Mouse (Mus musculus) kidney, postnatal 10 days (tissue): ENCODE measurements at regions not wholly inside any gene's neighbourhood (a gene's known extent, or its start where the extent isn't known, plus 50 kb on each side); places are given as distances from the start of the nearest gene placed in this dataset.

Source experiments
- DNase-seq: peaks from one replicate; pipeline ENCODE4 v3.0.0; 2021; ENCODE audit warnings: mixed read lengths

- DNase-seq = no peak
Observed at GRCm38 (mm10) chr16:93005470-93005869, 179.5 kb upstream of the Runx1 start.

- no peak for DNase-seq
Observed at GRCm38 (mm10) chr16:93003830-93004229, 177.9 kb upstream of the Runx1 start.

GRCm38 (mm10) chr16:92998689-92999088 lies 172.7 kb upstream of the Runx1 start:
- DNase-seq = no peak

GRCm38 (mm10) chr16:92997636-92998035 lies 171.7 kb upstream of the Runx1 start:
- DNase-seq = no peak

GRCm38 (mm10) chr16:92995993-92996350 lies 170.0 kb upstream of the Runx1 start:
- DNase-seq = no peak

- DNase-seq = no peak
Observed at GRCm38 (mm10) chr16:92995132-92995992, 169.4 kb upstream of the Runx1 start.

GRCm38 (mm10) chr16:92992876-92993275 lies 166.9 kb upstream of the Runx1 start:
- DNase-seq = no peak

DNA sequence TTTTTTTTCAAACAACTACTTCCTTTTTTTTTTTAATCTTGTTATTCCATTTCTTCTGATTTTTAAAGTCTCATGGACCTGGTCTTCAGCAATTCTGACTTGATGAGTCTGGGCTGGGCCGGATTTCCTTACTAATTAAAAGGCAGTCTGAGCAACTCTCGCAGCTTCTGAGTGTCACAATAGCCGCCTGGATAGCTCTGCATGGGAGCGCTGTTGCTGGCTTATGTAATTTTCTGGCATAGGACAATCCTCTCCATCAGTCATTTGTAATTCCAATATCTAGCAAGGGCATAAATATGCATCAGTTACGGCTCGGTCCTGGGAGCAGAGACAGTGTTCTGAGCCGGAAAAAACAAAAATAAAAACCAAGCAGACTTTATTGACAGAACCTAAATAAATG lies 165.5 kb upstream of the Runx1 start:
- DNase-seq = no peak

- no peak for DNase-seq
Observed at GRCm38 (mm10) chr16:92988416-92988815, 162.5 kb upstream of the Runx1 start.

GRCm38 (mm10) chr16:92988000-92988399 lies 162.1 kb upstream of the Runx1 start:
- DNase-seq = no peak

- DNase-seq = no peak
Observed at GRCm38 (mm10) chr16:92985768-92986167, 159.8 kb upstream of the Runx1 start.

DNA sequence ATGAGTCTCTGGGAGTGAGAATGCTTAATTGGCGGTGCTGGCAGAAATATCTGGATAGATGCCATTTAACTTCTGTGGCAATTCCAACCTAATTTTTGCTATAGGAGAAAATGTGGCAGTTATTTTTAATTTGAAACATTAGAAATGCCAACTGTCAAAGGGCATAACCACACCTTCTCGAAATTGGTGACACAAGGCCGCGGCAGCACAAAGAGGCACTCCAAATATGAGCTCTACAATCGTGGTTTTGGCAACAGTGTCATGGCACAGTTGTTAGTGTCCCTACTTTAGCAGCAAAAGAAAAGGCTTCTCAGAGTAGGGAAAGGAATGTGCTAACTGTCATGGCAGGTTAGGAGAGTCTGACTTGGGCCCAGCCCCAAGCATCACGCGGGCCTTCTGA lies 157.0 kb upstream of the Runx1 start:
- DNase-seq = no peak

- DNase-seq = no peak
Observed at GRCm38 (mm10) chr16:92979620-92980330, 153.8 kb upstream of the Runx1 start.

DNA sequence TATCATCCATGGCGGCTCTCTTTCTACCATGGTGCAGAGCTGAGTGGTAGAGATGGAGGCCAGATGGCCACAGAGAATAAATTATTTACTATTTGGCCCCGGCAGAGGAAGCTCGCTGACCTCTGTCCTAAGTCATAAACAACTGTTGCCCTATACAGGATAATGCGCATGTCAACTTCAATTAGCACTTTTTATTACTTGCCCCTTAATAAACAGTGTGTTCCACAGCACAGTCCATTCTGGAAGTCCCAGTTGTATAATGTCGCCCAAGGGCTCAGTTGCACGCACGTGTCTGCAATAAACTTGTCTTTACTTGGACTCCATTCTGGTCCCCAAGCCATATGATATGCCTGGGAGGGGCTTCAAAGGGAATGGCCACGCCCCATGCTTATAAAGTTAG lies 150.1 kb upstream of the Runx1 start:
- peak; percentile 25 for DNase-seq

DNA sequence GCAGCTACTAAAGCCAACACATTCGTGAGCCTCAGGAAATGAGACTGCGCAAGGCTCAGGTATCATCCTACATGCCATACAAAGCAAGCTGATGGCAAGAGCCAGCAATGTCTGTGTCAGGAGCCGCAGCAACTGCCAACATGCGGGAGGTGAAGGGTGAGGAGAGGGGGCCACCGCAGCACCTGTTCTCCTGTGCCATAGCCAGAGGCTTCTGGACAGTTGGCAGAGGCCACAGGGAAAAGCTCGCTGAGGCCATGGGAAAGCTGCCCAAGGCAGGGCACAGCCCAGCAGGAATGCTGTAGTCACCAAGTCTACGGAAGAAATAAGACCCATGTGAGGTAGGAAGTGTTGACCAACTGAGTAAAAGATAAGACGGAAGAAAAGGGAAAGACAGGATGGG lies 149.1 kb upstream of the Runx1 start:
- no peak for DNase-seq

DNA sequence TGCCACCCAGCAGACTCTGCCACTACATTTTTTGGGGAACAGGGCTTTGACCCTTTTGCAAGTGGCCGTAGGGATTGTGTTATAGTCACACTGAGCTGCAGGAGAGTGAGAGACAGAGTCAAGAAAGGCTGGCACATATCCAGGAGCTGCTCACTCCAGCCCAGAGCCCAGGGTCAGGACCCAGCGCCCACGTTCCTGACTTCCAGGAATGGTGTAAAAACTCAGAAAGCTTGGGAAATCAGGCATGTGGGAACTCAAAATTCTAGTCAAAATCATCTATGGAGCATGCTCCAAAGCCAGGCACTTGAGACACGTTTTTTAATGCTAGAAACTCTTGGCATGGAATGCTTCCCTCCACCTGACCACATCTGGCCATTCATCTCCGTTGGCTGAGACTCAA lies 146.7 kb upstream of the Runx1 start:
- no peak for DNase-seq

DNA sequence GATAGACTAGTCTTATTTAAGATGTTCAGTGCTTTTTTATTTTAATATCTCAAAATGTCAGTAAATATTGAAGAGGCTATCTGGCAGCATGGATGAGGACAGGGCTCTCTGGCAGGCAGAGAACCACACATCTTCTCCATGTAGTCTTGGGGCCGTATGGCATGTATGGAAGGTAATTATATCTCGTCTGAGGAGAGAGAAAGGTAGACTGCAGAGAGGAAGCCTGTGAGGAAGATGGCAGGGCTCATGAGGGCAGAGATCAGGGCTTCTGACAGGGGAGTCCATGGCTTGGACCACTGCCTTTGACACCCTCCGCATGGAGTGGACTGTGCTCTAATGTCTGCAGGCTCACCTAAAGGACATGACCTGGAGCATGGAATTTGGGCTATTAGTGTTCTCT lies 146.0 kb upstream of the Runx1 start:
- DNase-seq = no peak

- no peak for DNase-seq
Observed at GRCm38 (mm10) chr16:92970587-92970986, 144.6 kb upstream of the Runx1 start.

DNA sequence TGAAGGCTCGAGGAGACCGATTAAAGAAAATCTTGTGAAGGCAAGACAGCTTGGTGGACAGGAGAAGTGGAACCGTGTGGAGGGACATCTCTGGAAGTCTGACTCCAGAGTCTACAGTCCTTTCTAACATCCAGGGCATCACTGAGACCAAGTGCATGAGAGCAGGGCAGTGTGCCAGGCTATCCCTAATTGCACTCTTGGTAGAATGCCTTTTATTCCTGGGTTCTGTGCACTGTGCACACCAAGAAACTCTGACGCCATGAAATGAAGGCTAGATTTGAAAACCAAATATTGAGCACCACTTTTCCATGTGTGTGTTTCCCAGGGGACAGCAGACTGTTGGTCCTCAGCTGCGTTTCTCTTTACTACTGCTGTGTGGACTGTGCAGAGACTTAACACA lies 143.1 kb upstream of the Runx1 start:
- DNase-seq = no peak

DNA sequence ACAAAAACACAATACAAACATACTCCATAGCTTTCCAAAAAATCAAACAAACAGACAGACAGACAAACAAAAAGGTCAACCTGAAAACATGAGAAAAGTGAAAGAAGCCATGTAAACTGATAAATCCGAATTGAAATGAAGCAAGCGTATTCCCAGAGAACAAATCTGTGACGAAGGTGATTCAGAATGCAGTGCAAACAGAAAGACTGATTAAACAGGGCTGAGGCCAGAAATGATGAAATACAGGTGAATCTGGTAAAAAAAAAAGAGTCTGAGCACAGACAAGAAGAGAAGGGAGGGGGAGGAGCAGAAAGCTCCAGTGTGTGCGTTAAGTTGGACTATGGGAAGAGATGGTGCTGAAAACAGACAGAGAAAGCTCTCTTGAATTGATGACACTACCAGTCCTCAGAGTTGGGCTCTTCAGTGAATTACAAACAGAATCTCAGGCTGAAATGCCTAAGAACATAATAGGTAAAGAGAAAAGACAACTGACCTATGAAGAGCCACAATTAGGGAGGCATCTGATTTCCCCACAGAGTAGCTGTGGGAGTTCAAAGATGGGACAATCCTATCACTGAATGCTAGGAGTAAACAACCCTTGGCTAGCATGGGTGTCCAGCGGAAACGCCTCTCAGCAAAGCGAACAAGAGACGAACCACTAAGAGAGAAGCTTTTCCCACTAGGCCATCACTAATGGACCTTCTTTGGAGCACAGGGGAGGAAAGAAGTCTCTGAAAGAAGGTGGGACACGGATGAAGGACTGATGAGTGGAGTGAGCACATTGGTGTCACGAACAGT lies 140.3 kb upstream of the Runx1 start:
- DNase-seq = no peak

DNA sequence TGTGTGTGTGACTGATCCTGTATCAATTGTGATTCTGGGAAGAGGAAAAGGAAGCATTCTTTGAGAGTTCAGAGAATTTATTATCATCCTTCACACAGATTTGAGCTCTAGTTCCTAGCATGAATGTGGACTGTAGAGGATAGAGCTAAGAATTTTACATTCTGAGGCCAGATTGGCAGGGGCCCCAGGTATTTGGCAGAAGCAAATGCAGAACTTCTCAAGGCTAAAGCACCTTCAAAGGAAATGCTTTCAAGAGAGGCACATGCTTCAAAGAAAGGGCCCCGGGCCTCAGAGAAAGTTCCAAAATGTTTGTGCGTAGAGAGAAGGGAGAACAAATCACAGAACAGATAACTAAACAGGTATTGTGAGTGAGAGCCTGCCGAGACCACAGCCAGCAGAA lies 139.7 kb upstream of the Runx1 start:
- no peak for DNase-seq

DNA sequence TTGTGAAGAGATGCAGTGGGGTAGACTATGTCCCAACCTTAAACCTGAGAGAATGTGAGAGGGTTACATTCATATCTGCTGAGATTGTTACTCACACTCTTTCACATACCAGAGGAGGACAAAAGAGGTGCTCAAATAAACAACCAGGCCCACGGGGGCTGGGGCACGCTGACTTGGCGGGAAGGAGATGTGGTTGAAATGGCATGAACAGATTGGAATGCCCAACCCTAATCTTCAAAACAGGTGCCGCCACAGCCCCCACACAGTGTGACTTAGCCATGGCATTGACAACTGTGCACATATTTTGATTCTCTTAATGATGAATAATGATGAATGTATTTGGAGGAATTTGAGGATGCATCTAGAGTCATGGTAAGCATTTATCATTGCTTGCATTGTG lies 137.6 kb upstream of the Runx1 start:
- no peak for DNase-seq

GRCm38 (mm10) chr16:92961361-92961760 lies 135.4 kb upstream of the Runx1 start:
- DNase-seq = no peak

DNA sequence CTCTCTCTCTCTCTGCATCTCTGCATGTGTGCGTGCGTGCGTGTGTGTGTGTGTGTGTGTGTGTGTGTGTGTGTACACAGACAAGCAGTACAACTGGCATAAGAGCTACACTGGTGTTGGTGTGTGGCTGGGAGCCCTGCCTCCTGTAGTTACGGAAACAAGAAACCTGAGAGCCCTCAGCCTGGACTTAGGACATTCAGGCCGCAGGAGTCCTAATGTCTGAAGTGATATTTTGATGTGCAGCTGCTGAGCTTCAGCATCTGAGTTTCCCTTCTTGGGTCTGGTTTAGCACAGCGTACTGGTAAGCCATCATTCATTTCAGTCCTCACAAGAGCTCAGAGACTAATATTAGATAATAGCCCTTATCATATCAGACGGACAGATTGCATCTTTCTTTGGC lies 134.8 kb upstream of the Runx1 start:
- DNase-seq = no peak
